Comparison of ENCODE assay signal across 7 mouse cellular contexts in the genomic region with DNA sequence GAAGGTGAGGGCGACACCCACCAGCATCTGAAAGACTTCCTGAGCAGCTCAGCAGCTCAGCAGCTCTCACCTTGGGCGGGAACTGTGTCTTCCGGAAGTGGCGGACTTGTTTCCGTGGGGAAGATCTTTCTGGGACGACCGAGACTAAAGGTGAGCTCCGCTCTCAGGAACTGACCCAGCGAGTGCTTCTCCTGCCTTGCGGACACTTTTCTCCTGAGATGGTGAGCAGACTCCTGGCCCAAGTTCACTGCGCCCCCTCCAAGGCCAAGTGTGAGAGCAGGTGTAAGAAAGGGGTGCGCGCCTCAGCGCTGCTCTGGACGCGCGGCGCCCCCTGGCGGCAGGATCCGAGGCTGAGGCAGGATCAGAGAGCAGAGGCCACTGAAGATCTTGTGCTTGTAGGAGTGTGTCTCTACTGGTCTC. TPM values are rescaled to one million over a fixed set of nuclear protein-coding genes. Genes with fewer than 3 reads are reported as not detected.
DNase-seq lines count a peak whose midpoint lies in the region; ATAC-seq and TF ChIP-seq lines count a peak whose summit lies in the region.
"Not testable (repeated sequence)": the region's sequence is repeated elsewhere in the genome, so short reads cannot be mapped to it uniquely, and the experiment has no call there.

A gene (minus strand): TSS at position 243 of the 420 bp plus-strand sequence.

- not testable (repeated sequence) for H3K27me3 ChIP-seq in embryonic facial prominence, embryonic 12.5 days; midbrain, embryonic 10.5 days (ENCODE audit: low read depth, poor library complexity, severe bottlenecking); small intestine, adult 2 months (ENCODE audit: control insufficient read depth, insufficient read depth, low read length)

- peak within 1 kb of the TSS; percentile 23; the same call in 1 of the 2 replicates for H3K4me3 ChIP-seq in embryonic facial prominence, embryonic 12.5 days
- peak within 1 kb of the TSS; percentile 50 for H3K4me3 ChIP-seq in midbrain, embryonic 10.5 days
- H3K4me3 ChIP-seq in small intestine, adult 2 months (ENCODE audit: low read depth, low read length): peak within 1 kb of the TSS; percentile 64

- H3K36me3 ChIP-seq in embryonic facial prominence, embryonic 12.5 days; midbrain, embryonic 10.5 days; small intestine, adult 2 months (ENCODE audit: control insufficient read depth, insufficient read depth, low read length): not testable (repeated sequence)

- intact Hi-C loops in left cerebral cortex, postnatal 4 days (cut with DNase I): not testable (repeated sequence)

- H3K9ac ChIP-seq in embryonic facial prominence, embryonic 12.5 days: not testable (repeated sequence)

- not testable (repeated sequence) for H3K9me3 ChIP-seq in embryonic facial prominence, embryonic 12.5 days; midbrain, embryonic 10.5 days (replicated peaks)

- peak; percentile 70; the same call in 1 of the 2 replicates for TF ChIP-seq CTCF in small intestine, adult 2 months (IDR thresholded peaks at IDR 0.05; ENCODE audit: extremely low read depth, insufficient read length, insufficient replicate concordance, low read depth, low read length)

- TF ChIP-seq POLR2A in small intestine, adult 2 months (IDR thresholded peaks at IDR 0.05; ENCODE audit: low read depth, low read length): not testable (repeated sequence)

- not testable (repeated sequence) for H3K4me1 ChIP-seq in embryonic facial prominence, embryonic 12.5 days; midbrain, embryonic 10.5 days
- peaks cover 12% of the 10 kb centered on the region; the same call in 1 of the 2 replicates for H3K4me1 ChIP-seq in small intestine, adult 2 months (ENCODE audit: control insufficient read depth, insufficient read depth, insufficient read length, low read length)

- 0 out of 2 replicates have a peak, but pooled peaks have one; percentile 3 for ATAC-seq in embryonic facial prominence, embryonic 12.5 days (ENCODE audit: insufficient number of reproducible peaks, insufficient read depth, low FRiP score, low TSS enrichment)

- 14% methylated on average over 20 of the region's 20 CpGs for WGBS in embryonic facial prominence, embryonic 12.5 days
- 18% methylated on average over 20 of the region's 20 CpGs for WGBS in midbrain, embryonic 10.5 days
- 2% methylated on average over 20 of the region's 20 CpGs for WGBS in small intestine, adult 2 months

- not testable (repeated sequence) for H3K27ac ChIP-seq in embryonic facial prominence, embryonic 12.5 days
- peak within 1 kb of the TSS; percentile 59 for H3K27ac ChIP-seq in midbrain, embryonic 10.5 days (replicated peaks)
- peak within 1 kb of the TSS; percentile 67 for H3K27ac ChIP-seq in small intestine, adult 2 months (ENCODE audit: insufficient read depth, low read depth, low read length)

- peak within 1 kb of the TSS; percentile 31 for H3K4me2 ChIP-seq in embryonic facial prominence, embryonic 12.5 days (replicated peaks)

- DNase-seq in adrenal gland, postnatal 36 days: peak; percentile 87 to 90
- peak; percentile 67 to 84 for DNase-seq in heart, adult 18-20 months
- peak; percentile 91 for DNase-seq in kidney, adult 18-20 months
- peak; percentile 78 for DNase-seq in left cerebral cortex, postnatal 4 days
- DNase-seq in midbrain, embryonic 10.5 days (ENCODE audit: low spot score): peak; percentile 57

RNA-seq across cellular contexts. Expression of the gene that starts here (rescaled TPM):
- 10 to 100 TPM in 1 of 2 experiments, 1 to 10 TPM in 1; 8.0 to 13.5 TPM for total RNA-seq in adrenal gland, postnatal 36 days (2021)
- 3.5 and 3.6 TPM in 2 replicates for polyA plus RNA-seq in embryonic facial prominence, embryonic 12.5 days (2016; fragmentation: Nextera tagmentation; extraction: Ambion mirVana)
- 1 to 10 TPM in 1 of 2 experiments, under 1 TPM in 1; 0.97 to 1.1 TPM for total RNA-seq in heart, adult 18-20 months (2021)
- total RNA-seq in left cerebral cortex, postnatal 4 days (2021): 1 to 10 TPM; 3.6 to 4.7 TPM
- polyA plus RNA-seq in midbrain, embryonic 10.5 days (2016; fragmentation: Nextera tagmentation; extraction: Ambion mirVana): 5.6 and 6.0 TPM in 2 replicates
- polyA plus RNA-seq in small intestine, adult 2 months (2012; rRNA removed): 15.6 and 32.6 TPM in 2 replicates
